Mouse (Mus musculus) right cerebral cortex, postnatal 4 days (tissue): ENCODE data around the gene Gab2.
A peak's percentile ranks its signal among the peaks of the same experiment; 100 is the strongest.

ENCODE experiments used
- DNase-seq: peaks from one replicate; pipeline ENCODE4 v3.0.0-alpha.2; 2022

Gene Gab2

GRCm38 (mm10) chr7:97270367-97270766, 189.0 kb downstream of the Gab2 start:
- no peak for DNase-seq

- no peak for DNase-seq
Measured at GRCm38 (mm10) chr7:97271068-97271467, 189.7 kb downstream of the Gab2 start.

DNA sequence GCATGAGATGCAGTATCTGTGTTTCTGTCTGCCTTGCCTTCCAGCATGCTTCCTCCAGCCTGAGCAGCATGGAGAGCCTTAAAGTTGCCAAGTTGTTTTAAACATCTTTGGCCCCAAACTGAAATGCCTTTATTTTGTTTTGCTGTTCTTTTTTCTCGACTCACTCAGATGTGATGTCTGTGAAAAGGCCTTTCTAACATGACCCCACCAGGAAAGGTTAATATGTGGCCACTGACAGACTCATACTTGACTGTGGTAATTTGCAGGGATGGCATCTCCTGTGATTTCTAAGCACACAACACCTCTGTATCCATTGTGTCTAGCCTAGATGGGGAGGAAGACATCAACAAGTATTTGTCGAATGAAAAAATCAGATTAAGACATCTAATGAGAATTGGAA, 215.6 kb downstream of the Gab2 start:
- no peak for DNase-seq

- peak; percentile 47 for DNase-seq
Measured at GRCm38 (mm10) chr7:97297466-97297865, 216.1 kb downstream of the Gab2 start.

DNA sequence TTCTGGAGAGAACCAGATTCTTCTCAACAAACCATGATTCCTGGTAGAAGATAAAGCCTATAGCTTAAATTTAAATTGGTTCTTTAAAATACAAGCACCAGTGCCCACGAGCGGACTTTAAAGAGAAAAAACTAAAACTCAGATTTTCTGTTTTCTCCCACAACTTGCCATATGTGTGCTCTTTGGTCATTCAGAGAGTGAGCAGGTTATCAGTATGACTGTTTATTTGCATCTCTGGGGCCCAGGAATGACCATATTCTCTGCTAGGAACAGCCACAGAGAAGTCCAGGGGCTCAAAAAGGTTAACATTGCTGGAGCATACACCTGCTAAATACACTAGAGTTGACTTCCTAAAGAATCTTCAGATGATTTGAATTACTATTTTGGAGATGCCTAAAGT, 216.9 kb downstream of the Gab2 start:
- no peak for DNase-seq

DNA sequence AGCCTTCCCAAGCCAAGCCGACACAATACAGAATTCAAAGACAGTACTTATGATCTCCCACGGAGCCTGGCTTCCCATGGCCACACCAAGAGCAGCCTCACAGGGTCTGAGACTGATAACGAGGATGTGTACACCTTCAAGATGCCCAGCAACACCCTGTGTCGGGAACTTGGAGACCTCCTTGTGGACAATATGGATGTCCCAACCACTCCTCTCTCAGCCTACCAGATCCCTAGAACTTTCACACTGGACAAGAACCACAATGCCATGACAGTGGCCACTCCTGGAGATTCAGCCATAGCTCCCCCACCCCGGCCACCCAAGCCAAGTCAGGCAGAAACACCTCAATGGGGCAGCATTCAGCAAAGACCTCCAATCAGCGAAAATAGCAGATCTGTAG, 217.6 kb downstream of the Gab2 start:
- DNase-seq: no peak

DNA sequence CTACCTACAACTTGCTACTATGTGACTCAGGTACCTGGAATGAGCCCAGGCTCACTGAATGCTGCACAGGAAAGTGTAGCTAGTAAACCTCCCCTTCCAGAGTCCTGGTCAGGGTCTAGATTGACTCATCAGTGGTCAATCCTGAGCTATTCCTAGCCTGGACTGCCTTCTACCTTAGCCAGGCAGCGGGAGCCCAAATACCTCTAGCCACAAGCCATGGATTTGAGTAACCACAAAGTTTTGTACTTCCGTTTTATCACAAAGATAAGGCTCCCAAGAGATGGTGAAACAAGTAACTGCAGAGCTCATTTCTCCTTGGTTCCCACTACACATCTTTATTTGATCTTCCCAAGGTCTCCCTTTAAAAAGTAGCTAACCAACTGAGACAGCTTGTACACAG, 219.5 kb downstream of the Gab2 start:
- no peak for DNase-seq

- no peak for DNase-seq
Measured at GRCm38 (mm10) chr7:97301321-97301720, 219.9 kb downstream of the Gab2 start.

GRCm38 (mm10) chr7:97302261-97302660, 220.9 kb downstream of the Gab2 start:
- no peak for DNase-seq

DNA sequence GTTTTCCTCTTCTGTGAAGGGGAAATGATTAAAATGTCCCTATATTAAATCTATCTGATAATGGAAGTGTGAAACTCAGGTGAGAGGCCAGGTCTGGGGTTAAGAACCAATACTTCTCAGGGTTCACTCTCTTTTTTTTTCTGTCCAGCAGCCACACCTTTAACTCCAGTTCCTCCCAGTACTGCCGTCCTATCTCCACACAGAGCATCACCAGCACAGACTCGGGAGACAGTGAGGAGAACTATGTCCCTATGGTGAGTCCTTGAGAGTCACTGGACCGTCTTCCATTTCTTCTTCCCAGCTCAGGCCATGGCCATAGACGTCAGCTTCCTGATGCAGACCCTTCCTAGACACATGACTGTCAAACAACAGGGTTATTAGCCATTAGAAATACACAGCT, 221.5 kb downstream of the Gab2 start:
- DNase-seq: no peak

GRCm38 (mm10) chr7:97303614-97304013, 222.2 kb downstream of the Gab2 start:
- no peak for DNase-seq

DNA sequence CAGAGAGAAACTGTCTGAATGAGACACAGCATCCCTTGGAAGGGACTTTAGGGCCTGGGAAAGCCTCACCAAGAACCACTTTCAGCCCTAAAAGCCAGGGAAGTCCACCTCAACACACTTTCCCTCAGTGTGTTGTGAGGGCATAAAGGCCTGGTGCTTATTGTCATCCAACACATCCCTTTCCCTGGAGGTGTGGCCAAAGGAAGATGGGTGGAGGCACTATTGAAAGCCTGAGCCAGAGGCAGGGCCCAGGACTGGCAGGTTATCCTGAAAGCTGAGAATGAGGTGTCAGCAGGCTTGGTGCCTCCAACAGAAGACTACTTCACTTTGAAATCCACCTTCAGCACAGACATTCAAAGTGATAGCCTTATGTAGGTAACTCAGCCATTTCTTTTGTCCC, 223.1 kb downstream of the Gab2 start:
- no peak for DNase-seq

DNA sequence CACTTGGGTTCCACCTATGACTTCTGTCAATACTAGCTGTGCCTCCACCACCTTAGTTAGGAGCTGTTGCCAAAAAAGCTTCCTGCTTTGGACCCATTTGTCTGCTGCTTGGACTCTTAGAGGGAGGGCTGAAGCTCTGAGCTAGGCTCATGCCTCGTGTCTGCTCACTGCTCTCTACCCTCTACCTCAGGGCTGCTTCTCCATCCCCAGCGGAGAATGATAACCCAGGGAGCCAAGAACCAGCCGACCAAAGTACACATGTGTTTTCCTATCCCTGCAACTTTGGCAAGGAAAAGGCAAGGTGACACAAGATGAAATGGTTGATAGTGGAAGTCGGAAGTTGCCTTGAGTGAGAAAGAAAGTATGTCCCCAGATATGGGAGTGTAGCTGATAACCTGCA, 223.8 kb downstream of the Gab2 start:
- DNase-seq: no peak

- DNase-seq: peak; percentile 1
Measured at GRCm38 (mm10) chr7:97306813-97307212, 225.4 kb downstream of the Gab2 start.

GRCm38 (mm10) chr7:97307546-97307945, 226.2 kb downstream of the Gab2 start:
- DNase-seq: no peak

DNA sequence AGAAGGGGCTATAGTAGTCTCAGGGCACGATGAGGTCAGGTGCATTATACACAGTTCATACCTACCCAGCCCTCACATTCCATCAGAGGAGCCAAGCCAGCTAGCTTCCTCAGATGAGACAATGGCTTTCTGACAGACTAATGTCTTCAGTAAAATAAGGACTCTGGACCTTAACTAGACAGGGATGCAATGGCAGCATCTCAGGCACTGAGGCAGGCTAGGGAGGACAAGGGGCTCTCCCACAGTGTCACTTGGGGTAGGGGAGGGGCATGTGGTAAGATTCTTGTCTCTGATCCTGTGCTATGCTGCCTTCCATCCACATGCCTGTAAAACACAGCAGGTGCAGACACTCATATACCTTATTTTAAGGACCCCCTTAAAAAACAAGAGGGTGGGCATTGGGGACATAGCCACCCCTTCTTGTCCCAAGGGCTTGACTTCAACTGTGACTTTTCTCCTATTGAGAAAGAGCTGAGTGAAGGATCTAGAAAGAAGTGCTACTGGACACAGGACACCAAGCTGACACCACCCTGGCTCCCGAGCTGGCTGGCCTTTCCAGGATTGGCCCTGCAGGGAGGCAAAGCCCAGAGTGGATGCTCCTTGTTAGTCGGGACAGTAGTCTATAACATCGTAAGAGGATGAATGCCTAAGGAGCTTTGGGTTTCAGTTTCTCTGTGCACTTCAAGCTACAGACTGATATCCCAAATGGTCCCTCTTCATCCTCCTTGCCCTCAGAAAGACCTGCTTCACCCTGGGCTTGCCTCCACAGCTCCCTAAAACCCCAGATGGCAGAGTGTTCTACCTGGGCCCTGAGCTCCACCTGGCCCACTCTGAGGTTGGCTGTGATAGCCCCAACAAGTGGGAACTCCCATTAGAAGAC, 228.3 kb downstream of the Gab2 start:
- peak; percentile 1 for DNase-seq

- DNase-seq: no peak
Measured at GRCm38 (mm10) chr7:97310341-97310635, 228.9 kb downstream of the Gab2 start.

DNA sequence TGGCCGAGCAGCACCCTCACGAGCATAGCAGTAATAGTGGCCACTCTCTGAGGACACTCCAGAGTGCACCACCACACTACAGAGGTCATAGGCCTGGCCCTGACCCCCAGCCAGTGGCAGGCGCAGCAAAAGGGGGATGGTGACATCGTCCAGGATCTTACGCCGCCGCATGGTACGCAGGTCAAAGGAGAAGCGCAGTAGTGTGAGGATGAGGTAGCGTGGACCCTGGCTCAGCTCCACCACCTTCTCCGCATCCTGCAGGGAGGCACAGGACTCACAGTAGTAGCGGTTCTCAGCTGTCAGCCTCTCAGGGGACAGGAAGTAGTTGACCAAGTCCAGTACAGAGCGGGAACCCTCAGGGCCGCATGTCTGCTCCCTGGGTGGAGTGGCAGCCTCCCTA, 230.2 kb downstream of the Gab2 start:
- no peak for DNase-seq

- DNase-seq: no peak
Measured at GRCm38 (mm10) chr7:97312196-97312595, 230.8 kb downstream of the Gab2 start.

DNA sequence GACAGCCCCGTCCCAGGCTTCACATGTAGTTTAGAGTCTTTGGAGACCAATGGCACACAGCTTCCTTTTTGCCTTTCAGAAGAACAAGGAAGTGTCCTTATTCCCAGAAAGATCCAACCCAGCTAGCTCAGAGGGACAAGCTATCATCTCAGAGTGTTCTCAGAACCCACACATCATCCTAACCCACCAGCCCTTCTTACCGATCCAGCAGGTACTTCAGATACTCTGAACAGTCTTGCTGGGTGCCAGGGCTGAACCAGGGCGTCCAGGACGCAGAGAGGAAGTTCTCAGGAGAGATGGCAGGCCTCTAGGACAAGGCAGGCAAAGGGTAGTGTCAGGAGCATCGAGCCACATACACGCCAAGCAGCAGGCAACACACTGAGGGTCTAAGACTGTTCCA, 231.5 kb downstream of the Gab2 start:
- no peak for DNase-seq

DNA sequence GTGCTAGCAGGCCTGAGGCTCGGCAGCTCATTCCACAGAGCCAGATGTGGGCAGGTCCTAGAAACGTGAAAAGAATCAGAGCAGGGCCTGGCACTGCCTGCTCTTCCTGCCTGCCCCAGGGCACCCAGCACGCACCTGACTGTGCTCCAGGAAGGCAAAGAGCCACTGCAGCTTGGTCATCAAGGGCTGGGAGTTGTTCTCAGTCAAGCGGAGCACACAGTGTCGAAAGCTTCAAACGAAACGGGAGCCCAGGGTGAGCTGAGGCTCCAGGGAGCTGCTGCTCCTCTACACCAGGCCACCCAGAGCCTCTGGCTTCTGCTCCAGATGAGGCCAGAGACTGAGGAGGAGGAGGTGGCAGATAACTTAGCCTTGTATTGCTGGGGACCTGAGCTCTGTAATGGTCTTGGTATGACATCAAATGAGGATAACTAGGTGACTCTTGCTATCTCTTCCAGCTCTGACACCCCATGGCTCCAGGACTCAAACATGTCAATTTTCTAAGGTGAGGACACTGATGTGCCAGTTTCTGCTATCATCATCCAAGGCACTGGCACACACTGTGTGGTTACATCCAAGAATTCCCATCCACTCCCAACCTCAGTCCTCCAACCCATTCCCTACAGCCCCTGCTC, 232.1 kb downstream of the Gab2 start:
- no peak for DNase-seq

GRCm38 (mm10) chr7:97314646-97315045, 233.3 kb downstream of the Gab2 start:
- no peak for DNase-seq

- no peak for DNase-seq
Measured at GRCm38 (mm10) chr7:97315656-97316055, 234.3 kb downstream of the Gab2 start.

- DNase-seq: no peak
Measured at GRCm38 (mm10) chr7:97317706-97318105, 236.3 kb downstream of the Gab2 start.

DNA sequence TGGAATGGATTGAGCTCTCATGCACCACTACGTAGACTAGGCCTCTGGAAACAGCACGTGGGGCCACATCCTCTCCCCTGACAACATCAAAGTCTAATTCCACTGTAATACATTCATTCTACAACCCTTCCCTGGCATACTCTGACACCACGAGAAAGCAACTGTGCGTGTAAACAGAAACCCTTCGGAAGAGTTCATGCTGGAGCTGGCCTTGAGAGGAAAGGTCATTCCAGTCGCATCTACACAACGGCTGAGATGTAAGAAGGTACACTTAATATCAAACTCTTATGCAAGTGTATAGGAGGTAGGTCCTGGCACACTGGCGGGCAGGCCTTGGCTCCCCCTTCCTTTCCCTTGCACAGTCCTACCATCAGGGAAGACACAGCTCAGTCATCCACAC, 243.0 kb downstream of the Gab2 start:
- no peak for DNase-seq
